Mouse (Mus musculus) mature B cell (primary cell): ENCODE measurements around the gene Shisal2b.
"Not testable (repeated sequence)": the region's sequence is repeated elsewhere in the genome, so short reads cannot be mapped to it uniquely, and the experiment has no call there.

Experiments used
- in situ Hi-C: fragments of 300-500 bp; cut with MboI; formaldehyde crosslinking; loops from 2 replicates; pipeline ENCODE4 v1.14.3; 2019

Gene Shisal2b

DNA sequence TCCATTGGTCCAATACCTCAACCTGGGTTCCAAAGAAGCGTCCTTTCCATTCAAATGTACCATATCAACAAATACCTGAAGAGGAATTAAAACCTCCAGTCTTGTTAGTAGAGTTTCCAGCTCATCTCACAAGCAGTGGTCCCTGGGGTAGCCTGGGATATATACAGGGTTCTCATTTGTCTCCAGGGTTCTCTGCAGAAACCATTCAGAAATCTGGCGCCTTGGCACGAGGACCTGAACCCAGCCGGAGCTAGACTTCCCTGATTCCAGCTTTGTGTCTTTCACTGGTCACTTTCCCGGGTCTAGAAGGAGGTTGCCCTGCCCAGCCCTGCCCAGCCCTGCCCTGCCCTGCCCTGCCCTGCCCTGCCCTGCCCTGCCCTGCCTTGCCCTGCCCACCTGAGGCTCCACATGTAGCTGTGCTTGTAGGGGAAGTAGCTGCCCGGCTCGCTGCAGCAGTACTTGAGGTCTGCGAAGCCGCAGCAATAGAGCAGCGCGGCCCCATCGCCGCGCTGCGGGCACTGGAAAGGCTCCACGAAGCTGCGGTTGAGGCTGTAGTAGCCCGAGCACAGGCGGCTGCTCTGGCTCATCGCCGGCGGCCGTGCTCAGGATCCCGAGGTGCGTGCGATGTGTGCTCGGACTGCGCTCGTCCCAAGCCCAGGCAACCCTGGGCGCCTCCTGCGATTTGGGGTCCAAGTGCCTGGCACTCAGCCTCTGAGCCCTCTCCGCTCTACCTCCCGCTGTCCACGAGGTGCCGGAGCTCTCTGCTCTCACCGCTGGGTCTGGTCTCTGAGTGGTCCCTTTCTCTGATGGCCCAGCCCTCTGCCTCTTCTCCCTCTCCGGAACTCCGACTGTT, at the start of gene Shisal2b:
Gene Shisal2b (minus strand): TSS at position 767 of the 853 bp plus-strand sequence.
- in situ Hi-C loops = no loop called here

DNA sequence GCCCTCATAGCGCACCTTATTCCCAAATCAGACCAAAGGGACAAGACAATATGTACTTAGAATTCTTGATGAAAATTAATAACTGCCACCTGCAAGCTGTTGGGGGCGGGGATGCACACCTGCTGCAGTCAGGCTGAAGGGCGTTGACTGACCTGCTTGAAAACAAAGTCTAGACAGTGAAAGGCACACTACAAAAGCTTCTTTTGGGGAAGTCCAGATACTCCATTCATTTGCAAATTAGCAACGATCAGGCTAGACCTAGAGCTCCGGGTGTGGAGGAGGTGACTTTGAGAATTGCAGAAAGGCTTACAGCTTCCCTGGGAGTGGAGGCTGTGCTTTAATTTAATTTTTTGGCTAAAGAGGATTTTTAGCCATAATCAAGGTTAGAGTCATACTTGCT, 47.9 kb upstream of the Shisal2b start:
- in situ Hi-C loops = not testable (repeated sequence)

DNA sequence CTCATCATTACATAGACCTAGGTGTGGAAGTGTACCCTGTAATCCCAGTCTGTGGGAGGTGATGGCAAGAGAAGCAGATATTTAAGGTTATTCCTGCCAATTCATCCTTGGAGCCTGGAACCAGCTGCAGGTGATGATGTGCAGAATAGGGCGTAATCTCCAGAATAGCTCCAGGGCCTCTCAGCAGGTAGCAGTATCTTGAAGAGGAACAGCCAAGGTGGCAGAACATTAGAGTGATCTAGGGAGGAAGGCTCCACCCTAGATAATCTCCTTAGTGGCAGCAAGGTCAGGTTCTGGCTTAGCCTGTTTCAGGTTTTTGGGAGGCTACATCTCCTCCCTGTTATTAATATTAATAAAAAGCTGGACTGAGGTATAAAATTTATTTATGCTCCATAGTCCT, 47.3 kb upstream of the Shisal2b start:
- in situ Hi-C loops = not testable (repeated sequence)

- in situ Hi-C loops = no loop called here
Measured at GRCm38 (mm10) chr13:104908691-104909090, 45.0 kb upstream of the Shisal2b start.

- in situ Hi-C loops = no loop called here
Measured at GRCm38 (mm10) chr13:104894771-104895170, 31.1 kb upstream of the Shisal2b start.

GRCm38 (mm10) chr13:104892337-104892736, 28.6 kb upstream of the Shisal2b start:
- in situ Hi-C loops = no loop called here

GRCm38 (mm10) chr13:104886308-104887032, 22.8 kb upstream of the Shisal2b start:
- in situ Hi-C loops = no loop called here

DNA sequence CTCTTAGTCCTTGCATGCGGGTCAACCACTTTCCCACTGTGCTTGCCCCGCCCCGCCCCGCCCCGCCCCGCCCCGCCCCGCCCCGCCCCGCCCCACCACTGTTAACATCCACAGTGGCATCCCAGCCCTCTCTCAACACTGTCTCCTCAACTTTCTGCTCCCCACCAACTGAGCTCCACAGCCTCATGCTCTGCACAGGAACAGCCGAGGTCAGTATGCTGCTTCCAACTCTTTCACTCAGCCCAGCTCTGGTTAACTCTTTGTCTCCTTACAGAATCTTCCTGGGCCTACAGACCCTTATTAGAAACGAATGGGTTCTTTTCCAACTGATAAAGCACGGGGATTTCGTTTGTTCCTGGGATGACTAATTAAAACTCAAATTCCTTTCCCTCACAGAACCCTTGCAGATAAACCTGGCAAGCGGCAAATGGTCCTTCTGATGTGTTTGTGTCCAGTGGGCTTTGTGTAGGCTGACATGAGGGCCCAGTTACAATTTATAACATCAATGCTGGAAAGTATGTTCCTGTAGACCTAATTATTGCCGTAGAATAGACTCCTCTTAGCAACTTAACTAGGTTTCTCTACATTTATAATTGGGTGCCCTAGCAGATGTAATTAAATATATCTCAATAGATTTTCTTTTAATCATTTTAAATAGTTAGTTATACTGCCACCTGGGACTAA, 20.0 kb upstream of the Shisal2b start:
- in situ Hi-C loops = no loop called here

DNA sequence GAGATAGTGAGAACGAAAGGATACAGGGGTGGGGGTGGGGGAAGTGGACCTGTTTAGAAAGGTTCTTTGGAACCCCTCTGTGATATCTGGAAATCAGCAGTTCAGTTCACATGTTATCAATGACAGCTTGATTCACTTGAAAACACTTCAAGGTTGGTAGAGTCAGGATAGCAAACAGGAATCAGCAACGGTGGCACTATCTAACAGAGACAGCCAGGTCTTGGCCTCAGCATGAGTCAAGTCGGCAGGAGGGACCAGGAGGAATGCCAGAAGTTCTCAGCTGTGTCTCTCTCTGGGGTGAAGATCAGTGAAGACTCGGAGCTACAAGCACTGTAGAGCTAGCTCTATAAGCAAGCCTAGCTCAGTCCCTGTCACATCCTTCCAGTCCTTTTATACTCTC, 14.8 kb upstream of the Shisal2b start:
- in situ Hi-C loops = no loop called here

DNA sequence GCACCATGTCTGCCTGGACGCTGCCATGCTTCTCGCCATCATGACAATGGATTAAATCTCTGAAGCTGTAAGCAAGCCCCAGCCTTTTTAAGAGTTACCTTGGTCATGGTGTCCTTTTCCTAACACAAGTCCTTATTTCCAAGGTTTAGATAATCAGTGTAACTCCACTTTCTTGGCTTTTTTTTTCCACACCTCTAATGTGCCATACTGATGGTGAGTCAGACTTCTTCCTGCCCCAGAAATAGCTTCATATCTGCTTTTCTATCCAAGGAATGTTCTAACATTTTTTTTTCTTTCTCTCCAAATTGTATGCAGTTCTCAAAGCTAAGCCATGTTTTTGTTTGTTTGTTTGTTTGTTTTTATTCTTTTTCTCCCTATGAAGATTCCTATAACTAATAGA, 6.2 kb upstream of the Shisal2b start:
- in situ Hi-C loops = no loop called here

- in situ Hi-C loops = no loop called here
Measured at GRCm38 (mm10) chr13:104866726-104867125, 3.0 kb upstream of the Shisal2b start.

- in situ Hi-C loops = no loop called here
Measured at GRCm38 (mm10) chr13:104853645-104854044, 10.0 kb downstream of the Shisal2b start.

- in situ Hi-C loops = no loop called here
Measured at GRCm38 (mm10) chr13:104843295-104844089, 20.2 kb downstream of the Shisal2b start.

DNA sequence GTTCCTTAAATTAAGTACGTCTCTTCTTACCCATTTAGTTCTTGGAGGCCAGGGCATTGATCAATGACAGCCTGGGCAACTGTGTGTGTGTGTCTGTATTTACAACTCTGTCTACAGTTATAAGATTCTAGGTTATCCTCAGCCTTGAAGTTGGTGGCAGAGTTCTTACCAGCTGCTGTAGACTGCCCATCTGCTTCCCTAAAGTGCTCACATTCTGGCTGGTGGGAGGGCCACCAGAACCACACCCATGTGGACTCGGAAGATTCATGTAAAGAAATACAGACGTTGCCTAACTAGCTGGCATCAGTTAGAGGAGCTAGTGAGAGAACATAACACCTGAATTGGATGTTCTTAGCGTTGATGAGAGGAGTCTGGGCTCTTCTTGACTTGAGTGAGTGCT, 21.8 kb downstream of the Shisal2b start:
- in situ Hi-C loops = no loop called here

GRCm38 (mm10) chr13:104837628-104838027, 26.1 kb downstream of the Shisal2b start:
- in situ Hi-C loops = no loop called here

- in situ Hi-C loops = no loop called here
Measured at GRCm38 (mm10) chr13:104832811-104833210, 30.9 kb downstream of the Shisal2b start.

DNA sequence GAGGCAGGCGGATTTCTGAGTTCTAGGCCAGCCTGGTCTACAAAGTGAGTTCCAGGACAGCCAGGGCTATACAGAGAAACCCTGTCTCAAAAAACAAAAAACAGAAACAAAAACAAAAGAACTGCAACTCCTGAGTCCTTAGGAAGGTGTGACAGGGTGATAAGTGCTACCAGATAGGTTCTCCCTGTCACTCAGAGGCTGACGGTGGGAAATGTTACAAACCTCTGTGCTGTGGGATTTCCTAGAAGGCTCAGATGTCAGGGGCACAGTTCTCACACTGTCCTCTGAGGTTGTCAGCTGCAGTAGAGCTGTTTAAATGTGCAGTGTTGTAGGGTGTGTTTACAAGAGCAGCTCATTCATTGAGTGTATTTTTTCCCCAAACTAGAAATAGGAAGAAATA, 38.2 kb downstream of the Shisal2b start:
- in situ Hi-C loops = no loop called here

DNA sequence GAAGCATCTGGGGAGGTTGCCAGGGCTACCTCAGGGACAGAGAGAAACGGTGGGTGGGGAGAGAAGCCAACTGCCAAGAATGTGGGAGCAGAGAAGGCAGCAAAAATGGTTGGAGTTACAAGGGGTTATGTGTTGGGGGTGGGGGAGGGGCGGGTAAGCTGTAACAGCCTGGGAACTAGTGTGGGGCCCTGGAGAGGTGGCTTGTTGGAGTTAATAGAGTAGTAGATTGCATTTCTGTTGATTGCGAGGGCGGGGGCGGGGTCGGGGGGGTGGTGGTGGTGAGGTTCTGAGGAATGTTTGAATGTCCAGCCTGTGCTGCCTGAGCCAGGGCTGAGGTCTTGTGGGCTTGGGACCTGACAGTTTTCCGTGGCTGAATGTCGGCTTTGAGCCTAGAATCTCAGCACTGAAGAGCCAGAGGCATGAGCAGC, 41.3 kb downstream of the Shisal2b start:
- in situ Hi-C loops = no loop called here

GRCm38 (mm10) chr13:104821908-104822307, 41.8 kb downstream of the Shisal2b start:
- in situ Hi-C loops = no loop called here

GRCm38 (mm10) chr13:104821192-104821591, 42.5 kb downstream of the Shisal2b start:
- in situ Hi-C loops = no loop called here

DNA sequence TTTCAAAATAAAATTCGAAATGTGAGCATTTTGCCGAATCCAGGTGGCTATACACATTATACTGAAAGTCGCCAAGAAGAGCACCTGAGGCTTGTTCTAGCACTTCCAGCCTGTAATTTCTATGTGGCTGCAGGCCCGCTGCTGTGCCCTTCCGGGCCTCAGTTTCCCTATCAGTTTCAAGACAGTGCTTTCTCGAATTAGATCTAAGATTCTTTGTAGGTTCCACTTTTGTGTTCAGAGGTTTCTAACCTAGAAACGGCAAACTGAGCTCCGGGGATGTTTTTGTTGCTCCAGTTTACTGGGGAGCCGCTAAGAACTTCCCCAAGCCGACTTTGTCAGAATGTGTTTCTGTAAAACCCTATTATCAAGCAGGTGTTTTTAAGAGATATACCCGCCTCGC, 46.0 kb downstream of the Shisal2b start:
- in situ Hi-C loops = no loop called here
